Mouse (Mus musculus): ENCODE data around the gene Cd2ap. TPM values are rescaled to one million over a fixed set of nuclear protein-coding genes. Genes with fewer than 3 reads are reported as not detected.

The Cd2ap gene
- polyA plus RNA-seq, 1 experiment: 158 TPM

DNA sequence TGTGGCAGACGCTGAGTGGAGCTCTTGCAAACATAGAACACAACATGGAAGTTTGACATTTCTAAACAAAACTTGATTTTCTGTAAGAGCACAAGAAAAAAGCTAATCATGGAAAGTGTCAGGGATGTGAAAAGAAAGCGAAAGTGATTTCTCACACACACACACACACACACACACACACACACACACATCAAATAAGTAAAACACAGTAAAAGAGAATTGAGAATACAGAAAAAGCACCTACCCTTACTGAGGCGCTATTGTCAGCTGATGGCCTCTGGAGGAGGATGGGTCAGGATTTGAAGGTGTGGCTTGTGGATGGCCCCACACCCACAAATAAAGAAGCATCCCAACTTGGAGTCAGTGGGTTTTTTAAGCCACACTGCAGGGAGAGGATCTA lies 19.0 kb downstream of the Cd2ap start:
- no peak overlapping the region for H3K9ac ChIP-seq (ENCODE audit: low read depth, poor library complexity, severe bottlenecking)
- no peaks in the 10 kb centered on the region for H3K27me3 ChIP-seq (ENCODE audit: control insufficient read depth, insufficient read depth, low read length, poor library complexity, severe bottlenecking)
- no peaks in the 10 kb centered on the region for H3K36me3 ChIP-seq (ENCODE audit: control insufficient read depth, insufficient read depth, low read length, poor library complexity, severe bottlenecking)
- H3K4me3 ChIP-seq (ENCODE audit: low read depth, low read length): no peak overlapping the region
- no peaks in the 10 kb centered on the region for H3K9me3 ChIP-seq (replicated peaks; ENCODE audit: control insufficient read depth, insufficient read depth, low read length, poor library complexity, severe bottlenecking)
- TF ChIP-seq EP300 (IDR thresholded peaks at IDR 0.05; ENCODE audit: insufficient read depth, low read depth, low read length) (no peak), POLR2A (IDR thresholded peaks at IDR 0.05; ENCODE audit: insufficient read depth, low read length) (no peak), CTCF (IDR thresholded peaks at IDR 0.05; ENCODE audit: low read depth, low read length) (no peak)
- no peak overlapping the region for H3K27ac ChIP-seq (ENCODE audit: insufficient read depth, low read length)
- H3K4me1 ChIP-seq (ENCODE audit: control insufficient read depth, insufficient read depth, low read length): no peaks in the 10 kb centered on the region

DNA sequence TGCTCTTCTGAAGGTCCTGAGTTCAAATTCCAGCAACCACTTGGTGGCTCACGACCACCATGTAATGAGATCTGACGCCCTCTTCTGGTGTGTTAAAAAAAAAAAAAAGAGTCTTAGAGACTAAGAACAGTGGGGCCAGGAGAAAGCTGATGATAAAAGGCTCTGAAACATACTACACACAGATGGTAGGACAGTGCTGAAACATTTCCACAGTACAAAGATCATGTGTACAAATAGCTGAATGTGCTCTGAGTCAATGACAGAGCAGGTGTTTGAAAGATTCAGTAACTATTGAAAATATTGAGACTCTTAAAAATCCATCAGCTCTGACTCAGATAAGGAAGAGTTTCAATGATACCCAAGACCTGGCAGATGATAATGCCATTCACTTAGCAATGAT lies 29.4 kb downstream of the Cd2ap start:
- H3K36me3 ChIP-seq (ENCODE audit: control insufficient read depth, insufficient read depth, low read length, poor library complexity, severe bottlenecking): peaks cover 13% of the 10 kb centered on the region
- no peaks in the 10 kb centered on the region for H3K9me3 ChIP-seq (replicated peaks; ENCODE audit: control insufficient read depth, insufficient read depth, low read length, poor library complexity, severe bottlenecking)
- H3K27ac ChIP-seq (ENCODE audit: insufficient read depth, low read length): no peak overlapping the region
- TF ChIP-seq EP300 (IDR thresholded peaks at IDR 0.05; ENCODE audit: insufficient read depth, low read depth, low read length) (no peak), POLR2A (IDR thresholded peaks at IDR 0.05; ENCODE audit: insufficient read depth, low read length) (no peak), CTCF (IDR thresholded peaks at IDR 0.05; ENCODE audit: low read depth, low read length) (no peak)
- no peak overlapping the region for H3K9ac ChIP-seq (ENCODE audit: low read depth, poor library complexity, severe bottlenecking)
- no peaks in the 10 kb centered on the region for H3K27me3 ChIP-seq (ENCODE audit: control insufficient read depth, insufficient read depth, low read length, poor library complexity, severe bottlenecking)
- no peaks in the 10 kb centered on the region for H3K4me1 ChIP-seq (ENCODE audit: control insufficient read depth, insufficient read depth, low read length)
- no peak overlapping the region for H3K4me3 ChIP-seq (ENCODE audit: low read depth, low read length)

DNA sequence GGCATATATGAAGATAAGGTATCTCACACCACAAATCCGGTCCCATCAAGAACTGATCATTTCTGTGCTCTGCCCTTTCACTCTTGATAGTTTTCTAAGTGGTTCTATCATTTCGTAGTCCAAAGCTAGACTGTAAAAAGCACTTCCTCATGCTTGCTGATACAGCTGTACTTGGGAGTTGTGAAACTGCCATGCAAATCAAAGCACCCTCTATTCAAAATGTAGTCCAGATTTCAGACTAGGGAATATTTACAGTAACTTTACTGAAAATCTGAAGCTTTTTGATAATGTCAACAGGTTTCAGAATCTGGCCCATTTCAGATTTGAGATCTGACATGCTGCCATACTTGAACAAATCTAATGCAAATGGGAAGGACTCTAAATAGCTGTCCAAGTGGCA lies 39.3 kb downstream of the Cd2ap start:
- Histone ChIP-seq H3K9ac (ENCODE audit: low read depth, poor library complexity, severe bottlenecking) (no peak overlapping the region), H3K9me3 (replicated peaks; ENCODE audit: control insufficient read depth, insufficient read depth, low read length, poor library complexity, severe bottlenecking) (no peaks in the 10 kb centered on the region), H3K36me3 (ENCODE audit: control insufficient read depth, insufficient read depth, low read length, poor library complexity, severe bottlenecking) (peaks cover 10% of the 10 kb centered on the region), H3K27me3 (ENCODE audit: control insufficient read depth, insufficient read depth, low read length, poor library complexity, severe bottlenecking) (no peaks in the 10 kb centered on the region), H3K4me3 (ENCODE audit: low read depth, low read length) (no peak overlapping the region), H3K27ac (ENCODE audit: insufficient read depth, low read length) (no peak overlapping the region), H3K4me1 (ENCODE audit: control insufficient read depth, insufficient read depth, low read length) (no peaks in the 10 kb centered on the region)
- TF ChIP-seq EP300 (IDR thresholded peaks at IDR 0.05; ENCODE audit: insufficient read depth, low read depth, low read length) (no peak), POLR2A (IDR thresholded peaks at IDR 0.05; ENCODE audit: insufficient read depth, low read length) (no peak), CTCF (IDR thresholded peaks at IDR 0.05; ENCODE audit: low read depth, low read length) (no peak)

DNA sequence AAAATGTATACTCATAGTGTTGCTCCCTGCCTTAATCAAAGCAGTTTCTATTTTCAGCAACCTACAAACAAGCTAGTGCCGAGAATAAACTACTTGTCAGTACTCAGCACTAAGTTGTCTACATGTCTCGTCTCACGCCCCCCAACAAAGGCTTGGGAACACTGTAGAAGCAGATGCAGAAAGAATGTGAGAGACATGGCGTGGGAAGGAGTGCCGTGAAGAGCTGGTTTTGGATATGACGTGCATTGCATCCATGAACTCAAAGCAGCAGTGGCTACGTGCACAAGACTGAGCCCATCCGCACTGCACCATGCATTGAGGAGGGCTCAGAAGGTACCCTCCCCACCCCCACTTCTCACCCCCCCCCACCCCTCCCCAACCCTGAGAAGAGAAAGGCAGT lies 53.7 kb downstream of the Cd2ap start:
- no peak overlapping the region for H3K9ac ChIP-seq (ENCODE audit: low read depth, poor library complexity, severe bottlenecking)
- no peaks in the 10 kb centered on the region for H3K9me3 ChIP-seq (replicated peaks; ENCODE audit: control insufficient read depth, insufficient read depth, low read length, poor library complexity, severe bottlenecking)
- no peaks in the 10 kb centered on the region for H3K4me1 ChIP-seq (ENCODE audit: control insufficient read depth, insufficient read depth, low read length)
- peaks cover 28% of the 10 kb centered on the region for H3K36me3 ChIP-seq (ENCODE audit: control insufficient read depth, insufficient read depth, low read length, poor library complexity, severe bottlenecking)
- H3K27ac ChIP-seq (ENCODE audit: insufficient read depth, low read length): no peak overlapping the region
- TF ChIP-seq CTCF (IDR thresholded peaks at IDR 0.05; ENCODE audit: low read depth, low read length): no peak
- no peak for TF ChIP-seq POLR2A (IDR thresholded peaks at IDR 0.05; ENCODE audit: insufficient read depth, low read length)
- no peak for TF ChIP-seq EP300 (IDR thresholded peaks at IDR 0.05; ENCODE audit: insufficient read depth, low read depth, low read length)
- no peaks in the 10 kb centered on the region for H3K27me3 ChIP-seq (ENCODE audit: control insufficient read depth, insufficient read depth, low read length, poor library complexity, severe bottlenecking)
- no peak overlapping the region for H3K4me3 ChIP-seq (ENCODE audit: low read depth, low read length)

DNA sequence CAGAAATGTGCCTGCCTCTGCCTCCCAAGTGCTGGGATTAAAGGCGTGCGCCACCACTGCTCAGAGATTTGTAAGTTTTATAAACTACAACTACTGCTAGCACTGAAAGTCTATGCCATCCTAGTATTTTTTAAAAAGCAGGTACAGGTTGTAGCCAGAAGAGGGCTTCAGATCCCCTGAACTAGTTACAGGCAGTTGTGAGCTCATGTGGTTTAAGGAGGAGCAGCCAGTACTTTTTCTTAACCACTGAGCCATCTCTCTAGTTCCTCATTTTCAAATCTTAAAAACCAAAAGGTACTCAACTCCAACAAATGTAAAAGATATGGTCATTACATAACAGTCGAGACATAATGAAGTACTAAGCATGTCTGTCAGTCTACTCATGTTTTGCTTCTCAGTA lies 61.1 kb downstream of the Cd2ap start:
- peaks cover 22% of the 10 kb centered on the region for H3K36me3 ChIP-seq (ENCODE audit: control insufficient read depth, insufficient read depth, low read length, poor library complexity, severe bottlenecking)

DNA sequence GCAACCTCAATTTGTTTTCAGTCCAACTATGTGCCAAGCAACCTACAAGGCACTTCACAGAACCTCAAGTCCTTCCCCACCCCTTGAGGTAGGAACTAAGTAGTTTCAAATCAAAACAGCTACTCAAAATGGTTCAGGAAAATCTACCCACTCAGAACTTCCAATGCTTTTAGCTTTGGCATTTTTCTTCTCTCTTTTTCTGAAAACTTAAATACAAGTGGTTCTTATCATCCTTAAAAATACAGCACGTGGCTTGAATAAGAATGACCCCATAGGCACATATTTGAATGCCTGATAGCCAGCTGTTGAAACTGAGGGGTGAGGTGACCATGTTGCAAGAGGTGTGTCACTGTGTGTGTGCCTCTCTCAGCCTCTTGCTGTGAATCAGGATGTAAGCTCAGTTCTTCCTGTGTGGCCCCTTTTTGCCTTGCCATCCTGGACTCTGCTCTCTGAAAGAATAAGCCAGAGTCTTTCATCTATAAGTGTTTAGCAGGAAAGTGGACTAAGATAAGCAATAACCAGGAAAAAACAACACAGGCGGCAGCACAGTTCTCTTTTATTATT lies 84.0 kb downstream of the Cd2ap start:
- Histone ChIP-seq H3K27me3 (ENCODE audit: control insufficient read depth, insufficient read depth, low read length, poor library complexity, severe bottlenecking) (no peaks in the 10 kb centered on the region), H3K4me1 (ENCODE audit: control insufficient read depth, insufficient read depth, low read length) (no peaks in the 10 kb centered on the region), H3K9ac (ENCODE audit: low read depth, poor library complexity, severe bottlenecking) (no peak overlapping the region), H3K4me3 (ENCODE audit: low read depth, low read length) (no peak overlapping the region), H3K9me3 (replicated peaks; ENCODE audit: control insufficient read depth, insufficient read depth, low read length, poor library complexity, severe bottlenecking) (no peaks in the 10 kb centered on the region), H3K36me3 (ENCODE audit: control insufficient read depth, insufficient read depth, low read length, poor library complexity, severe bottlenecking) (peaks cover 2% of the 10 kb centered on the region; the same call in 1 of the 2 replicates), H3K27ac (ENCODE audit: insufficient read depth, low read length) (no peak overlapping the region)
- TF ChIP-seq EP300 (IDR thresholded peaks at IDR 0.05; ENCODE audit: insufficient read depth, low read depth, low read length): no peak
- TF ChIP-seq POLR2A (IDR thresholded peaks at IDR 0.05; ENCODE audit: insufficient read depth, low read length): no peak
- TF ChIP-seq CTCF (IDR thresholded peaks at IDR 0.05; ENCODE audit: low read depth, low read length): no peak

More for the DNA sequence above, 61.1 kb downstream of the Cd2ap start:
- no peaks in the 10 kb centered on the region for H3K27me3 ChIP-seq (ENCODE audit: control insufficient read depth, insufficient read depth, low read length, poor library complexity, severe bottlenecking)
- no peaks in the 10 kb centered on the region for H3K9me3 ChIP-seq (replicated peaks; ENCODE audit: control insufficient read depth, insufficient read depth, low read length, poor library complexity, severe bottlenecking)
- no peak overlapping the region for H3K4me3 ChIP-seq (ENCODE audit: low read depth, low read length)
- no peaks in the 10 kb centered on the region for H3K4me1 ChIP-seq (ENCODE audit: control insufficient read depth, insufficient read depth, low read length)
- TF ChIP-seq EP300 (IDR thresholded peaks at IDR 0.05; ENCODE audit: insufficient read depth, low read depth, low read length) (no peak), CTCF (IDR thresholded peaks at IDR 0.05; ENCODE audit: low read depth, low read length) (no peak), POLR2A (IDR thresholded peaks at IDR 0.05; ENCODE audit: insufficient read depth, low read length) (no peak)
- H3K27ac ChIP-seq (ENCODE audit: insufficient read depth, low read length): no peak overlapping the region
- H3K9ac ChIP-seq (ENCODE audit: low read depth, poor library complexity, severe bottlenecking): no peak overlapping the region

Data from ES-Bruce4 (cell line).